Comparison of ENCODE assay signal across 21 mouse cellular contexts in the genomic region with DNA sequence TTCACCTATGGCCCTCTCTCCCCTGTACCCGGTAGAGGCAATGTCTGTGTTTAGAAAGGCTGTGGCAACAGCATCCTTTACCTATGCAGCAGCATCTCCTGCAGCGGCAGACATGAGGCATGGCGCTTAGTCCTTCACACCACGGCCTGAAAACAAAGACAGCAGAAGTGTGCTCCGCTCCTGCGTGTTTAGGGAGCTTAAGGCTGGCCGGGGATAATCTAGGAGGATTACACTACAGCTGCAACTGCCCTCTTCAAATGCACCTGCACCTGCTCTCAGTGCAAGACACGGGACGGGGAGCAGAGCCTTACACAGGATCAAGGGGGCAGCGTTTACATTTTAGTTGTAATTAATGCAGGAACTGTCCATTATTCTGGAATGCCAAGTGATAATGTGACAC.
DNase-seq lines count a peak whose midpoint lies in the region; ATAC-seq and TF ChIP-seq lines count a peak whose summit lies in the region.
"Had no signal": no experiment of that assay in that cellular context is flagged by ENCODE, and none has a peak within 500 bp of the region (broad histone marks: within the 10 kb centered on the region; RNA-seq: fewer than 3 reads in every experiment).

No protein-coding gene starts in this region.

- no peak for ATAC-seq in forebrain, embryonic 14.5 days
- no peak for ATAC-seq in forebrain, embryonic 15.5 days (replicated peaks)
- ATAC-seq in midbrain, embryonic 15.5 days (replicated peaks): 0 out of 2 replicates have a peak, but pooled peaks have one; percentile 20
- ATAC-seq: CD4-positive, CD25-positive, alpha-beta regulatory T cell, adult 4 months; hindbrain, embryonic 16.5 days had no signal

- 0 out of 2 replicates have a peak, but pooled peaks cover 2% of the 10 kb centered on the region for H3K4me1 ChIP-seq in forebrain, embryonic 14.5 days (ENCODE audit: control insufficient read depth, insufficient read depth, low read length)
- 0 out of 2 replicates have a peak, but pooled peaks cover 3% of the 10 kb centered on the region for H3K4me1 ChIP-seq in forebrain, embryonic 15.5 days
- H3K4me1 ChIP-seq in midbrain, embryonic 15.5 days: peaks cover 5% of the 10 kb centered on the region; the same call in 1 of the 2 replicates
- H3K4me1 ChIP-seq: embryonic facial prominence, embryonic 12.5 days; forebrain, embryonic 12.5 days had no signal

- DNase-seq in forebrain, embryonic 14.5 days (ENCODE audit: low spot score): peak; percentile 13
- DNase-seq in retina, adult 2 months (ENCODE audit: low read depth, low spot score): peak; percentile 81
- no peak for DNase-seq in retina, embryonic 14.5 days (ENCODE audit: low spot score)
- no peak for DNase-seq in layer of hippocampus, adult 2 months (ENCODE audit: low spot score in 2 of 2)
- DNase-seq in lung, postnatal 14 days: no peak
- DNase-seq in lung, postnatal 25 days (ENCODE audit: low spot score): no peak
- DNase-seq: adrenal gland, postnatal 10 days; B cell, adult 2 months; cerebellum, adult 11-12 months; cerebellum, adult 9-10 months; cerebellum, postnatal 25 days; gastrocnemius, postnatal 36 days; heart, adult 18-20 months; heart, postnatal 36 days had no signal

- H3K4me2 ChIP-seq in forebrain, embryonic 14.5 days (ENCODE audit: low read length): no peak overlapping the region
- H3K4me2 ChIP-seq in forebrain, embryonic 15.5 days (replicated peaks): no peak overlapping the region
- no peak overlapping the region for H3K4me2 ChIP-seq in midbrain, embryonic 15.5 days
- H3K4me2 ChIP-seq: embryonic facial prominence, embryonic 12.5 days; forebrain, embryonic 12.5 days; heart, embryonic 12.5 days had no signal

- no peaks in the 10 kb centered on the region for H3K36me3 ChIP-seq in forebrain, embryonic 14.5 days (ENCODE audit: control insufficient read depth, insufficient read depth, low read length)
- H3K36me3 ChIP-seq in forebrain, embryonic 15.5 days: no peaks in the 10 kb centered on the region
- no peaks in the 10 kb centered on the region for H3K36me3 ChIP-seq in midbrain, embryonic 15.5 days (replicated peaks)
- H3K36me3 ChIP-seq: embryonic facial prominence, embryonic 12.5 days; forebrain, embryonic 12.5 days; heart, embryonic 12.5 days had no signal

- no peaks in the 10 kb centered on the region for H3K27me3 ChIP-seq in forebrain, embryonic 14.5 days (replicated peaks; ENCODE audit: control insufficient read depth, insufficient read depth, low read length)
- no peaks in the 10 kb centered on the region for H3K27me3 ChIP-seq in forebrain, embryonic 15.5 days
- H3K27me3 ChIP-seq in midbrain, embryonic 15.5 days (replicated peaks): no peaks in the 10 kb centered on the region
- H3K27me3 ChIP-seq: embryonic facial prominence, embryonic 12.5 days; forebrain, embryonic 12.5 days; heart, embryonic 12.5 days had no signal

- WGBS in forebrain, embryonic 14.5 days: 27% methylated on average over 10 of the region's 10 CpGs
- 24% methylated on average over 10 of the region's 10 CpGs for WGBS in forebrain, embryonic 15.5 days
- WGBS in midbrain, embryonic 15.5 days: 26% methylated on average over 10 of the region's 10 CpGs

- H3K9ac ChIP-seq in forebrain, embryonic 14.5 days (ENCODE audit: low read length): no peak overlapping the region
- no peak overlapping the region for H3K9ac ChIP-seq in forebrain, embryonic 15.5 days (replicated peaks)
- H3K9ac ChIP-seq in midbrain, embryonic 15.5 days: no peak overlapping the region
- H3K9ac ChIP-seq: embryonic facial prominence, embryonic 12.5 days; forebrain, embryonic 12.5 days; heart, embryonic 12.5 days had no signal

- H3K9me3 ChIP-seq in forebrain, embryonic 14.5 days (replicated peaks; ENCODE audit: control insufficient read depth, low read length): no peaks in the 10 kb centered on the region
- H3K9me3 ChIP-seq in forebrain, embryonic 15.5 days: no peaks in the 10 kb centered on the region
- H3K9me3 ChIP-seq in midbrain, embryonic 15.5 days: no peaks in the 10 kb centered on the region
- H3K9me3 ChIP-seq: embryonic facial prominence, embryonic 12.5 days; forebrain, embryonic 12.5 days; heart, embryonic 12.5 days had no signal

- H3K27ac ChIP-seq in forebrain, embryonic 14.5 days (ENCODE audit: low read depth, low read length): no peak overlapping the region
- no peak overlapping the region for H3K27ac ChIP-seq in forebrain, embryonic 15.5 days (replicated peaks)
- no peak overlapping the region for H3K27ac ChIP-seq in midbrain, embryonic 15.5 days
- no peak overlapping the region for H3K27ac ChIP-seq in layer of hippocampus, adult 2 months
- H3K27ac ChIP-seq: embryonic facial prominence, embryonic 12.5 days; forebrain, embryonic 12.5 days had no signal

- no peak for TF ChIP-seq CTCF in layer of hippocampus, adult 2 months (conservative IDR thresholded peaks at IDR 0.05)

- H3K4me3 ChIP-seq in forebrain, embryonic 14.5 days (ENCODE audit: low read depth, low read length): no peak overlapping the region
- no peak overlapping the region for H3K4me3 ChIP-seq in forebrain, embryonic 15.5 days
- no peak overlapping the region for H3K4me3 ChIP-seq in midbrain, embryonic 15.5 days
- H3K4me3 ChIP-seq in layer of hippocampus, adult 2 months: no peak overlapping the region
- H3K4me3 ChIP-seq: embryonic facial prominence, embryonic 12.5 days; forebrain, embryonic 12.5 days; heart, embryonic 12.5 days had no signal

Comparison
In these comparisons a context has a peak if more than half of its experiments do, and no peak if none do; other contexts are left out.
1. DNase-seq: peak in forebrain, embryonic 14.5 days (single experiment) and retina, adult 2 months (single experiment); none in retina, embryonic 14.5 days (single experiment), layer of hippocampus, adult 2 months (0 of 2), lung, postnatal 14 days (single experiment) and lung, postnatal 25 days (single experiment).